Mouse (Mus musculus): ENCODE measurements at regions not wholly inside any gene's neighbourhood (a gene's known extent, or its start where the extent isn't known, plus 50 kb on each side); places are given as distances from the start of the nearest gene placed in this dataset.

DNA sequence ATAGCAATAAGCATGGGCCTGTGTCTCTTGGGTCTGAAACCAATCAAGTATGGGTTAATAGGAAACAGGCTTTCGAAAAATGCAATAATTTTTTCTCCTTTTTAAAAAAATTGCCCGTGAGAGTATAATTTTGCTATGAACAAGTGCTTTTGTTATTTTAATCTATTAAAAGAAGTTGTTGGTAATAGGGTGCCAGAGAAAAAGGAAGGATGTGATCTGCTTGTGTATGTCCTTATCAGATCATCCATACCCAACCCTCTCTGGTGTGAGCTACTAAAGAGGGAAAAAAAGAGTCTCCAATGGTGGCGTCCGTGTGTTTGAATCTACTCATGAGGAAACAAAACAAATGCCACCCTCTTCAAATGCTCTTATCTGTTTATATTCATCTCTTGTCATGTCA, 484.9 kb downstream of the Car8 start:
- no peak for TF ChIP-seq CTCF (IDR thresholded peaks at IDR 0.05; ENCODE audit: low read depth)
- TF ChIP-seq EP300 (IDR thresholded peaks at IDR 0.05; ENCODE audit: low read depth), result no peak

Measured in heart, postnatal 0 days (tissue).